Mouse (Mus musculus) bone marrow macrophage, adult 2 months (primary cell): Measurements from ENCODE around the gene Clec4b2. TPM values are rescaled to one million over a fixed set of nuclear protein-coding genes. Genes with fewer than 3 reads are reported as not detected.
A peak's percentile ranks its signal among the peaks of the same experiment; 100 is the strongest.
"Not testable (repeated sequence)": the region's sequence is repeated elsewhere in the genome, so short reads cannot be mapped to it uniquely, and the experiment has no call there.

ENCODE experiments used
- H3K27ac ChIP-seq: 2 replicates; pipeline ENCODE4 v1.5.1; 2012; ENCODE audit warnings: low read depth, low read length; ENCODE audit not compliant: insufficient read depth
- H3K4me1 ChIP-seq: 2 replicates; pipeline ENCODE4 v1.6.1; 2012; ENCODE audit warnings: low read length; ENCODE audit not compliant: control insufficient read depth, insufficient read depth
- H3K4me3 ChIP-seq: 2 replicates; pipeline ENCODE4 v1.5.1; 2012; ENCODE audit warnings: mild to moderate bottlenecking, low read length, moderate library complexity; ENCODE audit not compliant: insufficient read depth
- CTCF ChIP-seq: IDR thresholded peaks from 2 replicates; pipeline ENCODE4 v1.5.1; 2012; ENCODE audit warnings: low read depth, mild to moderate bottlenecking, low read length, moderate library complexity
- POLR2A ChIP-seq: IDR thresholded peaks from 2 replicates; pipeline ENCODE4 v1.6.1; 2012; ENCODE audit warnings: mild to moderate bottlenecking, low read depth, low read length, borderline replicate concordance
- polyA plus RNA-seq: library from polyadenylated mRNA; stranded (reverse); fragments of >200 nt; gene quantifications from 2 replicates; pipeline ENCODE4 v1.2.4, GENCODE M21; 2012; ENCODE audit not compliant: missing spikeins, insufficient read depth, insufficient read length

The Clec4b2 gene
- polyA plus RNA-seq, 1 experiment: not detected

DNA sequence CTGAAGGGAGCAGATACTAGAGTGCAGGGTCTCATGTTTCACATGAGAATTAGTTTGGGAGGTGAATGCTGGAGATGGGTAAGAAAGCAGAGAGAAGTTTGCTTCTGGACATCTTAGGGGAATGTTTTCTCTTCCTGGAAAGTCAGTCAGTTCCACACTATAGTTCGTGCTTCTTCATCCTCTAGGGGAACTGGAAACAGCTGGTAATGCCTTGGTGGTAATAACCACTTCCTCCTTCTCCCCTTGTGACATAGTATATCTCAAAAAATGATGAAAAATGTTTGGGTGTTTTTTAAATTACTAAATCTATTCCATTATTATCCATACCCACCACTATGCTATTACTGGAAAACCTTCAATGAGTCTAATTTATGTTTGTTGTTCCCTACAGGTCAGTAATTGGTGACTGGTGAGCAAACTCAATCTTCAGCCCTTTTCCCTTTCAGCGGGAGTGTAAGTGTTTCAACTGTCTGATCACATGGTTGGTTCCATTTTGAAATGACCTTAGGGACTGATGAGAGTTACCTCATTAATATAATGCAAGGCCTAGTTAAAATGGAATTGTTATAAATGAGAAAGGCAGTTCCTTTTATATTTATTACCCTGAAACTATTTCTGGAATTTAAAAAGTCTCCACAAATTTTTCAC is 55.0 kb downstream of the Clec4b2 start:
- Histone ChIP-seq H3K27ac (peak overlapping the region; percentile 97), H3K4me3 (no peak overlapping the region), H3K4me1 (peaks cover 24% of the 10 kb centered on the region)
- TF ChIP-seq POLR2A: no peak

DNA sequence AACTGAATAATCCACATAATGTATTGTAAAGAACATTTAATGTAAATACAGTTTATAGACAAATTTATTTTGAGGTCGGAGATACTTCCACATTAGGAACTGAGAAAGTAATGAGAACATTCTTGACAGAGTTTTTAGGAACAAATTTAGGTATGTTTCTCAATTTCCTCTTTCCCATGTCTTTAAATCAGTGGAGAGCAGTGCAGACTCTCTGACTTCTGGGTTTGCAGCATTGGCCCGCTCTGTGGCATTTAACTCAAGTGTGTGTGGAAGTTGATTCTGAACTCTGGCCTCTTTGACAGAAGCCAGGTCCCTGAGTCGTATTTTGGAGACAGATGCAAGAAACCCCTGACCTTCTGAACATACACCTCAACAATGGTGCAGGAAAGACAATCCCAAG is 57.0 kb downstream of the Clec4b2 start, which contains the start of gene Clec4n:
TSS of gene Clec4n (plus strand) at position 200 of the 400 bp plus-strand sequence.
- peak within 1 kb of the TSS; percentile 7; the same call in 1 of the 2 replicates for H3K4me3 ChIP-seq
- no peak for TF ChIP-seq POLR2A
- peak within 1 kb of the TSS; percentile 73 for H3K27ac ChIP-seq
- H3K4me1 ChIP-seq: peaks cover 24% of the 10 kb centered on the region

GRCm38 (mm10) chr6:123231149-123231548 is 58.5 kb downstream of the Clec4b2 start:
- Histone ChIP-seq H3K4me3 (no peak overlapping the region), H3K4me1 (peaks cover 24% of the 10 kb centered on the region), H3K27ac (no peak overlapping the region)
- no peak for TF ChIP-seq CTCF
- TF ChIP-seq POLR2A: no peak

- no peak overlapping the region for H3K4me3 ChIP-seq
- no peak overlapping the region for H3K27ac ChIP-seq
- H3K4me1 ChIP-seq: no peaks in the 10 kb centered on the region
- TF ChIP-seq CTCF (no peak), POLR2A (no peak)
These were observed 64.9 kb downstream of the Clec4b2 start for GRCm38 (mm10) chr6:123237582-123237981.

DNA sequence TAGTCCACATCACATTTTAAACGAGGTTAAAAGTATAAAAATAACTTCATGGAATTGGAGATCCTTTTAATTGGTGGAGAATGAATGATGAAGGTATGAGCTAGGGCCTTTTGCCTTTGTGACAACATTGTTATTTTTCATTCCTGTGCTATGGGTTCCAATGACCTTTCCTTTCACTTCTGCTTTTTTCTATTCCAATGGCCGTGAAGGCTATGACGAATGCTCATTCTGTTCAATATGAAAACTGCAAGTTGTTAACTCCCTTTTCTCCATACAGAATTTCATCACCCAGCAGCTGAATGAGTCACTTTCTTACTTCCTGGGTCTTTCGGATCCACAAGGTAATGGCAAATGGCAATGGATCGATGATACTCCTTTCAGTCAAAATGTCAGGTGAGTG is 71.5 kb downstream of the Clec4b2 start:
- H3K4me3 ChIP-seq: no peak overlapping the region
- peaks cover 4% of the 10 kb centered on the region; the same call in 1 of the 2 replicates for H3K4me1 ChIP-seq
- TF ChIP-seq POLR2A (no peak), CTCF (no peak)
- peak overlapping the region; percentile 26 for H3K27ac ChIP-seq

DNA sequence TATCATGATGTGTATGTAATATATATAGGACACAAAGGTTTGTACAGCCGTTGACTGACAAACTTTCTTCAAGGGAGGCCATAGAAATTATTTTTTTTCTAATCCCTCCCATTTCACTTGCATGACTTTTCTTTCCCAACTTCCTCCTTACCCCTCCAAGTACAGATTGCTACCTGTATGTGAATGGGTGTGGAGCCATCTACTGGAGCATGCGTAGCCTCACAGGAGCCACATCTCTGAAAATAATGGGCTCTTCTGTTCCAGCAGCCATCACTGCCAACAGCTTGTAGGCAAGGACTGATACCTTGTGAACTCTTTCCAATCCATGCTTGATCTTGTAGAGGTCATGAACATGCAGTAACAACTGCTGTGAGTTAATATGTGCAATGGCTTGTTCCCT is 76.2 kb downstream of the Clec4b2 start:
- not testable (repeated sequence) for H3K4me3 ChIP-seq, H3K27ac ChIP-seq
- peaks cover 15% of the 10 kb centered on the region for H3K4me1 ChIP-seq

GRCm38 (mm10) chr6:123252735-123253134 is 80.0 kb downstream of the Clec4b2 start:
- Histone ChIP-seq H3K4me3 (no peak overlapping the region), H3K4me1 (peaks cover 23% of the 10 kb centered on the region), H3K27ac (peak overlapping the region; percentile 97)
- no peak for TF ChIP-seq POLR2A

Other genes starting within 250 kb of the Clec4b2 start
- gene Clec4a3, start 220.4 kb upstream of the Clec4b2 start, polyA plus RNA-seq: 491 and 503 TPM in 2 replicates
- gene Clec4a4, start 182.5 kb upstream of the Clec4b2 start, polyA plus RNA-seq: 1.2 and 3.0 TPM in 2 replicates
- gene Clec4b1, start 122.9 kb upstream of the Clec4b2 start, polyA plus RNA-seq: 78.5 and 82.7 TPM in 2 replicates
- gene Clec4a2, start 66.5 kb upstream of the Clec4b2 start, polyA plus RNA-seq: 591 and 603 TPM in 2 replicates
- 161 and 162 TPM in 2 replicates for gene Clec4n, start 57.0 kb downstream of the Clec4b2 start, polyA plus RNA-seq
- 1,180 and 1,280 TPM in 2 replicates for gene Clec4d, start 89.2 kb downstream of the Clec4b2 start, polyA plus RNA-seq
- gene Clec4e, start 117.0 kb downstream of the Clec4b2 start, polyA plus RNA-seq: 30.8 and 49.5 TPM in 2 replicates
- gene Vmn2r19, start 135.4 kb downstream of the Clec4b2 start, polyA plus RNA-seq: not detected in 2 replicates
- gene Vmn2r20, start 245.2 kb downstream of the Clec4b2 start, polyA plus RNA-seq: 0.05 and 0.07 TPM in 2 replicates